Mouse (Mus musculus): ENCODE data around the gene Lrp2bp. TPM values are rescaled to one million over a fixed set of nuclear protein-coding genes. Genes with fewer than 3 reads are reported as not detected.

Lrp2bp gene
- total RNA-seq, 2 experiments from 2014 or later = 3.0 TPM

DNA sequence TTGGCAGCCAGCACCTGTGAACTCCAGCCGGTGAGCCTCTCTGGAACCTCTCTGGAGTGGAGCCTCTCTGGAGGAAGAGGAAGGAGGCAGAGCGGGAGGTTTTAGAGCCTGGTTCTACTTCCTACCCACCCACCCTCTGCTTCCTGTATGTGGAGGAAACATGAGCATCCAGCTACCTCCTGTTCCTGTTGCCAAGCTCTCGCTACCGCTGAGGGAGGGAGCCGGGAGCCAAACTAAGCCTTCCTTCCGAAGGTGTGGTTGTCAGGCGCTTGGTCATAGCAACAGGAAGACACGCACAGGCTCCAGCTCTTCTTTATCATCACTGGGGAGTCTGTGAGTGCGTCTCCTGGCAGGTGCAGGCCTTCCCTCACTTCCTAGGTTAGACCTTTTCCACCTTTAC is 23.1 kb downstream of the Lrp2bp start:
- intact Hi-C loops (cut with DNase I; ENCODE audit: low total_unique reads) = no loop called here
- no peak for DNase-seq

DNA sequence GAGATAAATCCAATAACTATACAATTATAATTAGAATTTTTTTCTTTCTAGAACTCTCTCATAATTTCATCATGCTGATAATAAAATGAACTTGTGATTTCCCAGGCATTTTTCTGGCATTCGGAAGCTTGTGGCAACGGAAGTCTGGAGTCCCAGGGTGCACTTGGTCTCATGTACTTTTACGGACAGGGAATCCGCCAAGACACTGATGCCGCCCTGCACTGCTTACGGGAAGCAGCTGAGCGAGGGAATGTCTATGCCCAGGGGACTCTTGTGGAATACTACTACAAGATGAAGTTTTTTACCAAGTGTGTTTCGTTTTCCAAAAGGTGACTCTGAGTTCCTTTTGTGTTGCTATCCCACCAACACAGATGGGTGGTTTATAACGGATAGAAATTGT is 23.7 kb downstream of the Lrp2bp start:
- intact Hi-C loops (cut with DNase I; ENCODE audit: low total_unique reads) = no loop called here
- DNase-seq = no peak

DNA sequence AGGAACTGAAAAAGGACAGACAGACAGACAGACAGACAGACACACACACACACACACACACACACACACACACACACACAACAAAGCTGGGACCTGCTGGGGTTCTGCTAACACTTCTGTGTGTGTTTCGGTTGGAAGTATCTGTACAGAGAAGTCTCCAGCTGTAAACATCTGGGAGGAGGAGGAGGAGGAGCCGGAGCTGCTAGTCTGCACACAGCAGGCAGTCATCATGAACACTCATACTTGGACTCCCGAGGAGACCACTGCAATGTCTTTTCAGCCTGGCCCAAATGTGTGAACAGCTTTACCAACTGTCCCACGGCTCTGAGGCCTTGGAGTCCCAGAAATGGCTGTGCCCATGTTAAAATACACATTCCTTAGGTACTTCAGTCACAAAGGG is 25.3 kb downstream of the Lrp2bp start:
- DNase-seq = no peak
- intact Hi-C loops (cut with DNase I; ENCODE audit: low total_unique reads) = no loop called here

DNA sequence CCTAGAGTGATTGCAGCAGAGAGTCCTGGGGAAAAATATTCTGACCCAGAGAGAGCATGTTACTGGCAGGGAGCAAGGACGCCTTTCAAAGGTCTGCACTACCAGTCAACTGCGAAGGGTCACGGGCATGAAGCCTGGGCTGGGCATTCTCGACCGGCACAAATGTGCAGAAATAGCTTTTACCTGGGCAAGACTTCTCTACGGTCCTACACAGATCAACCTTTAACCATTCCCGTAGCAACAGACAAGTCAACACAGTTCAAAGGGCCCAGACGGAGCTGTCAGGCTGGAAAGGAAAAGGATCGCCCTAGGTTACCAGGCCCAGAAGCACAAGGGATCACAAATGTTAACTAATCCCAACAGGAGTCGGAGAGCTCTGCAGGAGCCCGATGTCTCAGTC is 37.1 kb downstream of the Lrp2bp start:
- DNase-seq = no peak
- intact Hi-C loops (cut with DNase I; ENCODE audit: low total_unique reads) = no loop called here

DNA sequence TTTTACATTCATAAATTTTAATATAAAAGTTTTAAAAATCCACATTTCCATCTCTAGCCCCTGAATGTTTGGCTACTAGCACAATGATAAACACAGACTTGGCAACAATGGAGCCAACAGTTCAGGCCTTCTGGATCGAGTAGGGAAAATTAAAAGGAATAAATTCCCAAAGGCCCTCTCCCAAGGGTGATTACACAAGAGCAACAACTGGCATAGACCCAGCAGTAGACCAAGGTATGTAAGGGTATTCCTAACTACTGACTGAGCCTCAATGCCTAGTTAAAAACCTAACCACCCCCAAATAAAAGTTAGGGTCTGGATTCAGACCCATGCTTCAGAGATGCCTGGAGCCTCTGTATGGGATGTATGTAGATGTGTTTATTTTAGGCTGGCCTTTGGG is 40.6 kb downstream of the Lrp2bp start:
- intact Hi-C loops (cut with DNase I; ENCODE audit: low total_unique reads) = no loop called here
- no peak for DNase-seq

DNA sequence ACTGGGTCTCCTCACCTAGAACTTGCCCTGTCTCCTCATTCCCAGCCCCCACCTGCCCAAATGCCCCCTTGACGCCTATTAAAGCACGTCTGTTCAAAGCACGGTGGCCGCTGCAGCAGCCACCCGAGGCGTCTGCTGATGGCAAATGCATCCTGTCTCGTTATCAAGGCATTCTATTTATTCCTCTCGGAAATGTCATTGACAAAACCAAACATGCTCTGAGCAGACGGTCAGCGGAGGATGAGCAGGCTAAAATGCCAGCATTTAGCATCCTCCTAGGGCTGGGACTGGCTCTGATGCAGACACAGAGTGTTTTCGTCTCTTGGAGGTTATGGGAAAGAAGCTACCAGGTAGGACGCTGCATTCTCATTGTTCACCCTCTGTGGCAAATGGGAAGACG is 41.2 kb downstream of the Lrp2bp start:
- intact Hi-C loops (cut with DNase I; ENCODE audit: low total_unique reads) = no loop called here
- DNase-seq = no peak

DNA sequence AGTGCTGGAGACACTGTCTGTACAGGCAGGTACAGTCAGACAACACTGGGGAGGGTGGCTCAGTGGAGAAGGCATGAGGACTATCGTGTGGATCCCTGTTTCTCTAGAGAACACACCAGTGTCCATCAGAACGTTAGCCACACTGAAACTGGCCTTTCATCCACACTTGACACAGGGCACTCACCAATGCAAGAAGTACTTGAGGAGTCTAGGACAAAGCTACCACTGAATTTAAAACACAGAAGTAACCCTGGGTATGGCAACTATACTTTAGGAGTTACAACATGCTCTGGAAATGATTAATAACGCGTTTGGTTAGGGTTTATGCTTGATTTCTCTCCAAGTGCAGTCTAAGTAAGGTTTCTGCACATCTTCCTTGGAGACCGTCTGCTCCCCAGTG is 73.7 kb downstream of the Lrp2bp start:
- DNase-seq = no peak
- intact Hi-C loops (cut with DNase I; ENCODE audit: low total_unique reads) = no loop called here

DNA sequence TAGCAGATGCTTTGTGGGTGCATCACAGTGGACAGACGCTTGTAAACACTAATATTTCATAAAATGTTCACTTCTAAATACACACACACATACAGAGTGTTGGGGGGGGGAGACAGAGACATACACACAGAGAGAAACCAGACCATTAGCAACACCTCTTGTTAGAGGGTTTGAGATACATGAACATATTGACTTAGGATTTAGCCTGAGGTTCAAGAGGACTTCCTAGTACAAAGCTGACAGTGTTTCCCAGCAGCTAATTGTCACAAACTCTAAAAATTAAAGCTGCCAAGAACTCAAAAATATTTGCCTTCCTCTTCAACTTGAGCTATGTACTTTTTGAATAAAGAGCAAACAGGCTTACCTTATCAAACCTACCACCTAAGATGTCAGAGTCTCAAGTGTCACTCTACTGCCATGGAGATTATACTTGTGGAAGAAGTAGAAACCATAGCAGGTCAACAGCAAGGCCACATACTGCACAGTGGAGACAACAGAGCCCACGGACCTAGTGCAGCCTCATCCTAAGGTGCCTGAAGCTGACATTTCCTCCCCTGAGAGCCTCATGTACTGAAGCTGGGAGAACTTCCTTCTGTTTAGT is 74.5 kb downstream of the Lrp2bp start:
- intact Hi-C loops (cut with DNase I; ENCODE audit: low total_unique reads) = no loop called here
- DNase-seq = no peak

DNA sequence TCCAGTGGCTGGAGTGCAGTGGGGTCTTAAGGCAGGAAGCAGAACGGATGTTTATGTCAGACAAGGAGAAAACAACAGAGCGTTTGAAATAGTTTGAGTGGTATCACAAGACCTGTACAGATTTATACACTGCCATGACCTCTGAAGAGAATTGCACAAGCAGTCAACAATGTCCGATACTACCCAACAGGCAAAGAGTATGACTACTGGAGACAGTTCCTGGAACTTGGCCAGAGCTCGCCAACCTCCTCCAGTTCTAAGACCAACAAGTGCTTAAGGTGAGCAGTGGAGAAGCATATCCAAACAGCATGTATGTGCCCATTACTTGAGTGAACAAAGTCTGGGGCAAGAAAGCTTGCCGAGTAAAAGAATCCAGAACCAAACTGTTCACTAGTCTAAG is 76.1 kb downstream of the Lrp2bp start:
- intact Hi-C loops (cut with DNase I; ENCODE audit: low total_unique reads) = no loop called here
- DNase-seq = no peak

DNA sequence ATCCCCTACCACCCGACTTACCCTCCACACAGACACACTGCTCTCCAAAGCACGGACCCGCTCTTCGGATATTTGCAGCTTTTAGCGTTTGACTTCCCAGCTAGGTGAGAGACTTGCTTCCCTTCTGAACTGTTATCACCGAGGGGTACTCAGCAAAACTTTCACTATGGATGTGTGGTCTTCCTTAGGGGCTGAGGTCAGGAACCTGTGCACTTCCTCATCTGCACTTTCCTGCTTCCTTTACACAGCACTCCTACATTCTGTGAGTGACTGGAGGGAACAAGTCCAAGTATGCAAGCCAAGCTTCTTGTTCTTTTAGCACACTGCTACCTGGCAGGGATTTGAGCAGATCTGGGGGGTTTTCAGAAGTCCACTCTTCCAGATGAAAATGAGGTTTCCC is 79.8 kb downstream of the Lrp2bp start:
- intact Hi-C loops (cut with DNase I; ENCODE audit: low total_unique reads) = no loop called here
- no peak for DNase-seq

Other genes with a start within 250 kb of the Lrp2bp start
- 100 to 1,000 TPM; 440 to 576 TPM for gene Pdlim3, start 113.8 kb upstream of the Lrp2bp start, total RNA-seq (2021)
- gene Ccdc110, start 64.7 kb upstream of the Lrp2bp start, total RNA-seq (2021) = not detected
- gene 1700029J07Rik, start 24.1 kb upstream of the Lrp2bp start, total RNA-seq (2021) = under 1 TPM; 0.53 to 0.80 TPM
- 10 to 100 TPM; 36.1 to 36.7 TPM for gene Ufsp2, start 23.8 kb upstream of the Lrp2bp start, total RNA-seq (2021)
- gene Ankrd37, start 6.4 kb downstream of the Lrp2bp start, total RNA-seq (2021) = 1 to 10 TPM; 1.2 to 2.6 TPM
- 10 to 100 TPM; 11.2 to 12.0 TPM for gene Cfap97, start 152.5 kb downstream of the Lrp2bp start, total RNA-seq (2021)
- gene Snx25, start 152.9 kb downstream of the Lrp2bp start, total RNA-seq (2021) = 1 to 10 TPM; 6.0 to 6.1 TPM
- 1,000 to 10,000 TPM; 2,687 to 3,049 TPM for gene Slc25a4, start 212.0 kb downstream of the Lrp2bp start, total RNA-seq (2021)